Mouse (Mus musculus) ES-E14 (cell line): ENCODE results near the gene Shisa7.

ENCODE experiments used
- CHD2 ChIP-seq: IDR thresholded peaks from 2 replicates; pipeline ENCODE4 v1.6.1; 2014; ENCODE audit warnings: mild to moderate bottlenecking, low read depth, low read length, inconsistent platforms
- HCFC1 ChIP-seq: IDR thresholded peaks from 2 replicates; pipeline ENCODE4 v1.6.1; 2012; ENCODE audit warnings: low read length, inconsistent platforms, borderline replicate concordance; ENCODE audit not compliant: insufficient read depth
- MAFK ChIP-seq: IDR thresholded peaks from 2 replicates; pipeline ENCODE4 v1.6.1; 2014; ENCODE audit warnings: mild to moderate bottlenecking, low read depth, low read length, inconsistent platforms; ENCODE audit not compliant: insufficient read depth
- ZC3H11A ChIP-seq: IDR thresholded peaks from 2 replicates; pipeline ENCODE4 v1.6.1; 2012; ENCODE audit warnings: low read depth, mild to moderate bottlenecking, inconsistent platforms, low read length, borderline replicate concordance
- ZNF384 ChIP-seq: IDR thresholded peaks from 2 replicates; pipeline ENCODE4 v1.6.1; 2012; ENCODE audit warnings: low read depth, low read length, inconsistent platforms

- TF ChIP-seq MAFK (no peak), ZNF384 (no peak), HCFC1 (no peak), ZC3H11A (no peak), CHD2 (no peak)
Measured at GRCm38 (mm10) chr7:4850621-4851314, 6.3 kb upstream of the Shisa7 start.
